Mouse (Mus musculus): Measurements from ENCODE around the gene Rnf169. TPM values are rescaled to one million over a fixed set of nuclear protein-coding genes. Genes with fewer than 3 reads are reported as not detected.
A peak's percentile ranks its signal among the peaks of the same experiment; 100 is the strongest.

The Rnf169 gene
- 10 to 100 TPM in 1 of 4 experiments, 1 to 10 TPM in 3; 8.1 to 10.5 (median 9.4) TPM for total RNA-seq (2022)

GRCm38 (mm10) chr7:99980132-99980591 is at the start of gene Rnf169:
Rnf169 (minus strand) TSS chr7:99980448.
- DNase-seq (ENCODE audit: low spot score): peak; percentile 93

GRCm38 (mm10) chr7:100029307-100029706 is 49.1 kb upstream of the Rnf169 start:
- DNase-seq (ENCODE audit: low spot score): no peak

GRCm38 (mm10) chr7:100027353-100027752 is 47.1 kb upstream of the Rnf169 start:
- no peak for DNase-seq (ENCODE audit: low spot score)

- DNase-seq (ENCODE audit: low spot score): no peak
Measured at GRCm38 (mm10) chr7:100017056-100017455, 36.8 kb upstream of the Rnf169 start.

GRCm38 (mm10) chr7:100014123-100014600 is 33.9 kb upstream of the Rnf169 start:
- peak; percentile 14 for DNase-seq (ENCODE audit: low spot score)

GRCm38 (mm10) chr7:100012515-100012914 is 32.3 kb upstream of the Rnf169 start:
- DNase-seq (ENCODE audit: low spot score): no peak

- DNase-seq (ENCODE audit: low spot score): peak; percentile 7
Measured at GRCm38 (mm10) chr7:100012085-100012484, 31.8 kb upstream of the Rnf169 start.

- DNase-seq (ENCODE audit: low spot score): no peak
Measured at GRCm38 (mm10) chr7:100010711-100011110, 30.5 kb upstream of the Rnf169 start.

- DNase-seq (ENCODE audit: low spot score): peak; percentile 49
Measured at GRCm38 (mm10) chr7:100009640-100010039, 29.4 kb upstream of the Rnf169 start.

- DNase-seq (ENCODE audit: low spot score): no peak
Measured at GRCm38 (mm10) chr7:100008765-100009164, 28.5 kb upstream of the Rnf169 start.

GRCm38 (mm10) chr7:100006411-100006810 is 26.2 kb upstream of the Rnf169 start:
- DNase-seq (ENCODE audit: low spot score): no peak

- no peak for DNase-seq (ENCODE audit: low spot score)
Measured at GRCm38 (mm10) chr7:100005790-100006189, 25.5 kb upstream of the Rnf169 start, which contains the start of gene Chrdl2. Chrdl2 (plus strand) TSS chr7:100006172.

GRCm38 (mm10) chr7:100003781-100004180 is 23.5 kb upstream of the Rnf169 start:
- no peak for DNase-seq (ENCODE audit: low spot score)

- DNase-seq (ENCODE audit: low spot score): no peak
Measured at GRCm38 (mm10) chr7:99998668-99999067, 18.4 kb upstream of the Rnf169 start.

- no peak for DNase-seq (ENCODE audit: low spot score)
Measured at GRCm38 (mm10) chr7:99995186-99995585, 14.9 kb upstream of the Rnf169 start.

- no peak for DNase-seq (ENCODE audit: low spot score)
Measured at GRCm38 (mm10) chr7:99993159-99993558, 12.9 kb upstream of the Rnf169 start.

GRCm38 (mm10) chr7:99990990-99991707 is 10.9 kb upstream of the Rnf169 start:
- no peak for DNase-seq (ENCODE audit: low spot score)

- DNase-seq (ENCODE audit: low spot score): no peak
Measured at GRCm38 (mm10) chr7:99989844-99990760, 9.9 kb upstream of the Rnf169 start.

GRCm38 (mm10) chr7:99988725-99989124 is 8.5 kb upstream of the Rnf169 start:
- DNase-seq (ENCODE audit: low spot score): peak; percentile 59

GRCm38 (mm10) chr7:99982256-99983242 is 2.3 kb upstream of the Rnf169 start:
- no peak for DNase-seq (ENCODE audit: low spot score)

GRCm38 (mm10) chr7:99981311-99981710 is 1.1 kb upstream of the Rnf169 start:
- DNase-seq (ENCODE audit: low spot score): peak; percentile 68
